Mouse (Mus musculus) bone marrow, adult 2 months (tissue): ENCODE results near the gene Prox1.

Experiments
- CTCF ChIP-seq: fragments of 200-500 bp; IDR thresholded peaks from 2 replicates; pipeline ENCODE4 v1.5.1; 2011; ENCODE audit warnings: low read length, control low read depth; ENCODE audit not compliant: control insufficient read depth, insufficient read depth
- POLR2A ChIP-seq: fragments of 200-500 bp; IDR thresholded peaks from 2 replicates; pipeline ENCODE4 v1.6.1; 2011; ENCODE audit warnings: low read depth, mild to moderate bottlenecking, control low read depth, low read length, borderline replicate concordance; ENCODE audit not compliant: control insufficient read depth

GRCm38 (mm10) chr1:190173596-190173995 lies 3.1 kb upstream of the Prox1 start:
- no peak for TF ChIP-seq CTCF
- no peak for TF ChIP-seq POLR2A
